Mouse (Mus musculus): Measurements from ENCODE around the gene Maco1.

DNA sequence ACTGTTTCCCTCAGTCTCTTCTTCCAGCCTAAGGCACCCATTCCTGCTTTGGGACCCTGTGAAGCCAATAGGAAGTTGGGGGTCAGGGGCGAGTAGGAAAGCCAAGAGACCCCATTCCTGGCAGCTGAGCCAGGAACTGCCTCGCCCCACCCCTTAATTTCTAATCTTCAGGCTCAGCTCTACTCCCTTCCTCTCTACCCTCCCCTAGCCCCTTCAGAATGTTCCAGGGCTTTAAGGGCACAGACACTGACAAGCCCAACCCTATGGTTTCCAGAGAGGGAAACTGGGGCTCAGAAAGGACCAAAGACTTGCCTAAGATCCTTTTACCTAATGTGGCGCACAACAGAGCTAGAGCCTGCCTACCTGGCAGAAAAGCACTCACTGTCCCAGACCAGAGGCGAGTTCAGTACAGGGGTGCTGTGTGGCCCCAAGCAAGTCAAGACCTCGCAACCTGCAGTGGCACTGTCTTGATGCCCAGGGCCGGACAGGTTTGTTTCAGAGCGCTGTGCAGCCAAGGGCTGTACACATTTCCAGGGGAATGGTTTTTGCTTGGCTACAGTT is 16.8 kb upstream of the Maco1 start:
- no peak for TF ChIP-seq CTCF (IDR thresholded peaks at IDR 0.05; ENCODE audit: low read depth)
- TF ChIP-seq EP300 (optimal IDR thresholded peaks at IDR 0.05): no peak
